Mouse (Mus musculus): ENCODE results near the gene Slc25a4. TPM values are rescaled to one million over a fixed set of nuclear protein-coding genes. Genes with fewer than 3 reads are reported as not detected.

The Slc25a4 gene
- total RNA-seq, 2 experiments from 2014 or later = 560 to 596 TPM

DNA sequence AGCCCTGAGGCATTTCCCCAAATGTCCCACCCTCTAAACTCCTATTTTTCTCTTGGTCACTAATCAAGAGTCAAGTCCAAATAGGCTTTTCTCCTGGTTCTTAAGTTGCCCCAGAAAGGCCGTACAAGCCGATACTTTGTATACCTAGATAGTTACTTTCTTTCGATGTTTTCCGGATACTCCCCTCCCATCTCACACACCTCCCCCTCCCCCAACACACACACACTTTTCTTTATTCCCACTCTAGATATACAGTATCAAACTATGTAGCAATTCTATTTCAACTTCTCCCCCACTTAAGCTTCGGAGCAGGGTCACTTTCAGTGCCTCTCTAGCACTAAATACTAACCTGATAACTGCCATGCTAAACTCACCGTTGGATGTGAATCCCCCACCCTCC is 5.0 kb downstream of the Slc25a4 start:
- no peak for DNase-seq (ENCODE audit: low spot score in 2 of 2)

DNA sequence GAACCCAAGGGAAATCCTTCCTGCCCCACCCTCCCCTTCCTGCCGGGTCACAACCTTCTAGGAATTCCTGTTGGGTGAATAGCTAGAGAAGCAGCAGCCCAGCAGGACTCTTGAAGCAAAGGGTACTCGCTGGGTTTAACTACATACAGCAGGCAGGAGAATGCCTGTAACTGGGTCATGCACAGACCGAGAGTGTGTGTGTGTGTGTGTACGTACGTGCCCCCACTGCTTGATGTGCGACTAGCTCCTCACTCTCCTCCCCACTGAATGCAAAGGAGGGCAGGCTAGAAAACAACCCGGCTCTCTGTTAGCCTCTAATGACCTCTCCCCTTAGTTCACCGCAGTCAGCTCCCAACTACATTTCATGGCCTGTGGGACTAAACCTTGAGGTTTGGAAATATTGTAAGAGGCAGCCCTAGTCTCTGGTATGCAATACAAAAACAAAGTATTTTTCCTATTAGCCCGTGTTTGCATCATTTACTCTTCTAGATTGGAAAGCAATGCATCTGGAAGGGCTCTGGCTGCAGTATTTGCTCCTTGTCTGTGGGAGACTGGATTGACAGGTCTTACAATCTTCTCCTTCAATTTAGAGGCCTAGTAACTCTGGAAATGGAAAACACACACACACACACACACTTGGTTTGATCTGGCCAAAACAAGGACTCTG is 6.0 kb downstream of the Slc25a4 start:
- no peak for DNase-seq (ENCODE audit: low spot score in 2 of 2)

DNA sequence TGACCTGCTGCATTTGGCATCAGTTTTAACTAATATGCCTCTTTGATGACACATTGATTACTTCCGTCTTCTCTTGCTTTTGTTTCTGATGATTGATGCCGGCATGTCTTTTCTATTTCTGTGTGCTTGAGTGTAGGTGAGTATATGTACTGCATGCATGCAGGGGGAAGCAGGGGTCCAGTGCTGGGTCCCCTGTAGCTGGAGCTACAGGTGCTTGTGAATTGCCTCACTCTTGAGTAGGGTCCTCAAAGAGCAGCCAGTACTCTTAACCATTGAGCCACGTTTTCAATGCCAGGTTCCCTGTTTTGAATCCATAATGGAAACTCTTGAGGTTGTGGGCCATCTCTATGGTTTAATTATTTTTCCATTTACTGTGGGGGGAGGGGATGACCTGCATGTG is 6.8 kb downstream of the Slc25a4 start:
- no peak for DNase-seq (ENCODE audit: low spot score in 2 of 2)

GRCm38 (mm10) chr8:46202350-46202749 is 8.7 kb downstream of the Slc25a4 start:
- DNase-seq (ENCODE audit: low spot score in 2 of 2) = no peak

DNA sequence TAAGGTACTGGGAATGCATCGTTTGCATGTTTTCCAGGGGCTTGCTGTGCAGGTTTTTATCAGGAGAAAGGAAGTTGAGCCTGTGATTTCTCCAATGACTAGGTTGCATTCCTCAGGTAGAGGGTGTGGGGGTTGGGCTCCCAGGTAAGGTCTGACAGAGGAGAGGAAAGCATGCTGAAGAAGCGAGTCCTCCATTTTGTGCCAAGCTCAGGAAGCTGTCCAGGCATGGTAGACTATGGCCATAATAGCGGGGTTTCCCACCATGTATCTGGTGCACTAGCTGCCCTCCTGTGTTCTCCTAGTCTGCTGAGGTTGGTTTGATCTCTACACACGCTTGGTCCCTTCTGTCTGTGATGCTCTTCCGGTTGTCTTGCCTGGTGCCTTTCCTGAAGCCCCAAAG is 13.4 kb downstream of the Slc25a4 start:
- no peak for DNase-seq (ENCODE audit: low spot score in 2 of 2)

GRCm38 (mm10) chr8:46196877-46197276 is 14.2 kb downstream of the Slc25a4 start:
- no peak for DNase-seq (ENCODE audit: low spot score in 2 of 2)

DNA sequence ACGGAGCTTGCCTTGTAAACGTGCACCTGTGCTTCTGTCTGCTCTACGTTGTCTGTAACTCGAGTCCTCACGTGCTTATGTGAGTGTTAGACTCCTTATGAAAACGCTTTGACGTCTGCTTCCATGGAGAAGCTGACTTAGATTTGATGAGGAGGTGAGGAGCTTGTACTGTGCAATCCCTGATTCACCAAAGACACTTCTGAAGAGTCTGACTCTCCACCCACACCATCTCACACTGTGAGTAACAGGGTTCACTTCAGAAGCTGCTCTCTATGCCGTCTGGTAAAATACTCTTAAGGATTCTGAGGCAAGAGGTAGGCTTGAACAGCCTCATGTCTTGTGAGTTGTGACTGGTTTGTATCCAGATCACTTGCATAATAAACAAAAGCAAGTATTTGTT is 18.0 kb downstream of the Slc25a4 start:
- no peak for DNase-seq (ENCODE audit: low spot score in 2 of 2)

DNA sequence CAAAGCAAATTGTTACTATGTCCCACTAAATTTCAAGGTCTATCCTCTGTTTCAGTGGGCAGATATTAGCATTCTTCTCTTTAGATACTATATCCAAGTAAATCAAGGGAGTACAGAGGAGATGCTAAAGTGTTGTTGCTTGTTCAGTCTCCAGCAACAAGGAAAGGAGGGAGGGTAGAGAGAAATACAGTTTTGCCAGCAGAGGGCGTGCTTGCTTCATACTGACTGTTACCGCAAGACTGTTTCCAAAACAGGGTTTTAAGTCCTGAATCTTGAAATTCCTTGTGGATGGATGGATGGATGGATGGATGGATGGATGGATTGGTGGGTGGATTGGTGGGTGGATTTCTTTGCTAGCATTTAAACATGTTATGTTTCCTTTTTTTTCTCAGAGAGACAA is 25.7 kb downstream of the Slc25a4 start:
- peak; percentile 51 to 70 for DNase-seq (ENCODE audit: low spot score in 2 of 2)

GRCm38 (mm10) chr8:46180136-46180535 is 30.9 kb downstream of the Slc25a4 start:
- DNase-seq (ENCODE audit: low spot score in 2 of 2) = peak in 1 of 2 experiments; percentile 24

- no peak for DNase-seq (ENCODE audit: low spot score in 2 of 2)
Observed at GRCm38 (mm10) chr8:46173651-46174050, 37.4 kb downstream of the Slc25a4 start.

DNA sequence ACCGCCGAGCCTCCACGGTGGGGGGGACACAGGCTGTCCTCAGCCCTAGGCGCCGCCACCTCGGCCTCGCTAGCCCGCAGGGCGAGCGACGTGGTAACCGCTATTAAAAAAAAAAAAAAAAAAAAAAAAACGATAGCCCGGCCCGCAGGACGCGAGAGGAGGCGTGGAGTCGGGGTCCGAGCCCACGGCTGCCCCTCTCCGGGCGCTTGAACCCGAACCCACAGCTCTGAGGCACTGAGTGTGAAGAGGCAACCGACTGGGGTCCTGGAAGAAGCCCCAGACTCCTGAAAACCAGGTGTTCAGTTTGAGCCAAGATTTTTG is 47.3 kb downstream of the Slc25a4 start:
- DNase-seq (ENCODE audit: low spot score in 2 of 2) = no peak

DNA sequence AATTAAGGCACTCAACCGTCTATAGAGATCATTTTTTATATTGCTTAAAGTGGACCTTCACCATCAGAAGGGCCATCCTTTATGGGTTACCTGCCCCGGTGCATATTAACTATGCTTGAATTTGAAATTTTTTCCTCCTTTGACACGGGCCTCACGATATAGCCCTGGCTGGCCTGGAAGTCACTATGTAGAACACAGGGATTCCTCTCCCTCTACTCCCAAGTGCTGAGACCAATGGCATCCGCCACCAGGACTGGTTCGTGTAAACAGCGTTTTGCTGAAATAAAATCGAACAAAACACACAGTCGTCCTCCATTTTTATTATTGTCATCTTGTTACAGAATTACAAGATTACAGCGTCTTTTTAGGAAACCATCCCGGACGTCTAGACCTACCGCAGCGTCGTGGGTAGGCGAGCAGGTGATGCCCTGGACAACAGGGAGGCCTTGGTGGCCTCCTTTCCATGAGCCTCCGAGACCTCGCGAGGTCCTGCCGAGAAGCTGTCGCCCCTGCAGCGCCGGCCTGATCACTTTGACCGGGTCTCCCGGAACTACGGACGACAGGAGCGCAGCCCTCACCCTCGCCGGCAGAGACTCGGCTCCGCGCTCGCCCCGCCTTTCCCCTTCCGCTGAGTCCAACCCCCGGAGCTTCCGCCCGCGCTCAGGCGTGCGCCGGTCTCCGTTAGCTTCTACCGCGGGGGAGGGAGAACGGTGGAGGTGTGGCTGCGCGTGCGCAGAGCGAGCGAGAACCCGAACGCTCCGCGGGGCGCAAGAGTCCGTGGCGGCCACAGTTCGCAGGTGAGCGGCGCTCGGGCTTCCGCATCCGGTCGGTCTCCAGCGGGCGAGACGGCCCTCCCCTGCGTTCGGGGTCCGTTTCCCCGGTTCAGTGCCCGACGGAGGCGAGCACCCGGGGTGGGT is 47.9 kb downstream of the Slc25a4 start:
- peak; percentile 95 for DNase-seq (ENCODE audit: low spot score in 2 of 2)

Small RNA genes within 50 kb of the gene (microRNA-seq; reads per million reads assigned to microRNA genes)
- 0 reads per million in 2 experiments for gene Gm23812

Other genes with a start within 250 kb of the Slc25a4 start
- 1 to 10 TPM; 2.0 to 2.4 TPM for gene 1700029J07Rik, start 236.0 kb downstream of the Slc25a4 start, total RNA-seq (2021)
- gene Ufsp2, start 235.8 kb downstream of the Slc25a4 start, total RNA-seq (2021) = 10 to 100 TPM; 56.4 to 58.1 TPM
- under 1 TPM; 0.26 to 0.30 TPM for gene Lrp2bp, start 212.0 kb downstream of the Slc25a4 start, total RNA-seq (2021)
- gene Ankrd37, start 205.6 kb downstream of the Slc25a4 start, total RNA-seq (2021) = 1 to 10 TPM; 6.8 to 9.5 TPM
- 10 to 100 TPM; 24.4 to 27.3 TPM for gene Cfap97, start 59.5 kb downstream of the Slc25a4 start, total RNA-seq (2021)
- 10 to 100 TPM; 48.3 to 52.6 TPM for gene Snx25, start 59.1 kb downstream of the Slc25a4 start, total RNA-seq (2021)
- not detected for gene Helt, start 83.4 kb upstream of the Slc25a4 start, total RNA-seq (2021)

Measured in left cerebral cortex, adult 18-20 months (tissue).